Mouse (Mus musculus): Measurements from ENCODE around the gene Fgfr2. TPM values are rescaled to one million over a fixed set of nuclear protein-coding genes. Genes with fewer than 3 reads are reported as not detected.
A peak's percentile ranks its signal among the peaks of the same experiment; 100 is the strongest.
"Not testable (repeated sequence)": the region's sequence is repeated elsewhere in the genome, so short reads cannot be mapped to it uniquely, and the experiment has no call there.

Gene Fgfr2
- polyA plus RNA-seq, 1 experiment from 2014 or later = 11.2 TPM

DNA sequence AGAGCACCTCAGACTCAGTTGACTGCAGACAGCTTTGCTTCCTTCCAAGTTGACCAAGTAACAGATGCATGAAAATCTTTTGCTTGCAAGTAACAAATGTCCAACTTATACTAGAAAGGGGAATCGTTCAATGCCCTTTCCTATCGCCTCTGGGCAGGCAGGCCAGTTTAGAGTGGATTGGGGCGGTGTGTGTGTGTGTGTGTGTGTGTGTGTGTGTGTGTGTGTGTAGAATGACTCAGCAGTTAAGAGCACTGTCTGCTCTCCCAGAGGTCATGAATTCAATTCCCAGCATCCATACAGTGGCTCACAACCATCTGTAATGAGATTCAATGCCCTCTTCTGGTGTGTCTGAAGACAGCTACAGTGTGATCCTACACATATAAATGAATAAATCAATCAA, 2523.1 kb downstream of the Fgfr2 start:
- DNase-seq = no peak

DNA sequence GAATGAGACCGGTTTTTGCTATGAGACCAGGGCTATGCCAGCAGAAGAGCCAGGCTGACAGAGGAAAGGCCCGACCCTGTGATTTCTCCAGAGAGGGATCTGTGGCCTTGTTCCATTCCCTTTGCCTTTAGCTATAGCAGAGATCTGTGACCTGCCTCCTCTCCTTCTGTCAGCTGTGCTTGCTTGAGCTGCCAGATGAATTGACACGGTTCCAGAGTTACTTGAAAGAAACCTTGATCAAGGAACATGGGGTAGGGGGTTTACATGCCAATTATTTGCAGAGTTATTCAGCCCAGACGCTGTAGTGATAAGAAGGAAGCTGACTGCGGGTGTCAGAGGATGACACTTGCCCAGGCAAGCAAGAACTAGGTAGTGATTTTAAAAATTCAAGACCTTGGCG, 2525.6 kb downstream of the Fgfr2 start:
- Histone ChIP-seq H3K27me3 (ENCODE audit: insufficient read depth, low read length) (no peaks in the 10 kb centered on the region), H3K9ac (replicated peaks) (no peak overlapping the region), H3K9me3 (ENCODE audit: low read length) (no peaks in the 10 kb centered on the region), H3K4me3 (ENCODE audit: low read depth, low read length) (no peak overlapping the region), H3K27ac (ENCODE audit: low read depth) (no peak overlapping the region), H3K4me1 (ENCODE audit: insufficient read depth) (no peaks in the 10 kb centered on the region; the same call in 1 of the 2 replicates), H3K36me3 (replicated peaks; ENCODE audit: insufficient read depth, low read length) (0 out of 2 replicates have a peak, but pooled peaks cover 2% of the 10 kb centered on the region), H3K4me2 (ENCODE audit: low read depth, low read length) (no peak overlapping the region)
- TF ChIP-seq EP300 (IDR thresholded peaks at IDR 0.05; ENCODE audit: low read depth) = no peak
- TF ChIP-seq CTCF (IDR thresholded peaks at IDR 0.05; ENCODE audit: low read depth) = no peak
- no peak for DNase-seq
- no peak for ATAC-seq
- 64% methylated on average over 6 of the region's 6 CpGs for WGBS (ENCODE audit: insufficient replicate concordance)

More for the DNA sequence above, 2523.1 kb downstream of the Fgfr2 start:
- no peaks in the 10 kb centered on the region for H3K9me3 ChIP-seq (ENCODE audit: low read length)
- TF ChIP-seq EP300 (IDR thresholded peaks at IDR 0.05; ENCODE audit: low read depth) = no peak
- no peak for TF ChIP-seq CTCF (IDR thresholded peaks at IDR 0.05; ENCODE audit: low read depth)
- H3K9ac ChIP-seq (replicated peaks) = no peak overlapping the region
- H3K27ac ChIP-seq (ENCODE audit: low read depth) = no peak overlapping the region
- no peak overlapping the region for H3K4me2 ChIP-seq (ENCODE audit: low read depth, low read length)
- no peak for ATAC-seq
- no peaks in the 10 kb centered on the region; the same call in 1 of the 2 replicates for H3K4me1 ChIP-seq (ENCODE audit: insufficient read depth)
- no peaks in the 10 kb centered on the region for H3K27me3 ChIP-seq (ENCODE audit: insufficient read depth, low read length)
- H3K36me3 ChIP-seq (replicated peaks; ENCODE audit: insufficient read depth, low read length) = 0 out of 2 replicates have a peak, but pooled peaks cover 2% of the 10 kb centered on the region
- H3K4me3 ChIP-seq (ENCODE audit: low read depth, low read length) = no peak overlapping the region
- WGBS (ENCODE audit: insufficient replicate concordance) = 72% methylated on average over 3 of the region's 3 CpGs

DNA sequence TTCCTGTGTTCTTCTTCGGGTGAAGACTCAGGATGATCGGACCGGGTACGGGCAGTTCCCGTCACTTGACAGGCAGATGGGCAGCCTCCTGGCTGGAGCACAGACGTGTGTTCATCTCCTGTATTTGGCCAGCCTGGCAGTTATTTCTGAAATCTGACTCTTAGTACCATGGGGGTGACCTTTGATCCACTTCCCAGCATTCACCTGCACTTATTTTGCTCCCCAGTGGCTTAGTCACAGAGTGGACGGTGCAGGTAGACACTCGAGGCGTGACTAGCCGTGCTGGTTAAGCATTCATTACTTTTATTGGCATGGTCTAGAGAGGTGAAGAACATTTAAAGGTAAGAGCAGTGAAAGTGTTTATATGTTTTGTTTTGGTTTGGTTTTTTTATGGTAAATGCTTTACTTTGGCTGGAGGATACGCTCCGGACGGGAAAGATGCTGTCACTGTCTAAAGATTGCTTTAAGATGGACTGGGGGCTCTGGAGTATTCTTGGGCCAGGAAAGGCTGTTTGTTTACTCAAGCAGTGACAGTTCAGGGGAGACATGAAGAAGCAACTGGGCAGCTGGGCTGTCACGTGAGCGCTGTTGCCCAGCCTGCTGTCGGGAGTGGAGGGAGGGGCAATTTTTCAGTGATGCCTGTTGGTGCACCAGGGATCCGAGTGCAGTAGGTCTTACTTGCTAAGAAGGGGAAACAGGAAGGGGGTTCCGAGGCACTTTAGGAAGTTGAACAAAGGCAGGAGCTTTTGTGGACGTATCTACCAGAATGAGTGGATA, 2526.9 kb downstream of the Fgfr2 start:
- not testable (repeated sequence) for H3K9ac ChIP-seq (replicated peaks); H3K4me3 ChIP-seq (ENCODE audit: low read depth, low read length); H3K27me3 ChIP-seq (ENCODE audit: insufficient read depth, low read length); H3K9me3 ChIP-seq (ENCODE audit: low read length); H3K36me3 ChIP-seq (replicated peaks; ENCODE audit: insufficient read depth, low read length); H3K4me1 ChIP-seq (ENCODE audit: insufficient read depth); H3K4me2 ChIP-seq (ENCODE audit: low read depth, low read length)
- ATAC-seq (peak; percentile 84), DNase-seq (peak; percentile 36)
- 33% methylated on average over 9 of the region's 19 CpGs for WGBS (ENCODE audit: insufficient replicate concordance)
- H3K27ac ChIP-seq (ENCODE audit: low read depth) = peak overlapping the region; percentile 34; the same call in 1 of the 2 replicates

DNA sequence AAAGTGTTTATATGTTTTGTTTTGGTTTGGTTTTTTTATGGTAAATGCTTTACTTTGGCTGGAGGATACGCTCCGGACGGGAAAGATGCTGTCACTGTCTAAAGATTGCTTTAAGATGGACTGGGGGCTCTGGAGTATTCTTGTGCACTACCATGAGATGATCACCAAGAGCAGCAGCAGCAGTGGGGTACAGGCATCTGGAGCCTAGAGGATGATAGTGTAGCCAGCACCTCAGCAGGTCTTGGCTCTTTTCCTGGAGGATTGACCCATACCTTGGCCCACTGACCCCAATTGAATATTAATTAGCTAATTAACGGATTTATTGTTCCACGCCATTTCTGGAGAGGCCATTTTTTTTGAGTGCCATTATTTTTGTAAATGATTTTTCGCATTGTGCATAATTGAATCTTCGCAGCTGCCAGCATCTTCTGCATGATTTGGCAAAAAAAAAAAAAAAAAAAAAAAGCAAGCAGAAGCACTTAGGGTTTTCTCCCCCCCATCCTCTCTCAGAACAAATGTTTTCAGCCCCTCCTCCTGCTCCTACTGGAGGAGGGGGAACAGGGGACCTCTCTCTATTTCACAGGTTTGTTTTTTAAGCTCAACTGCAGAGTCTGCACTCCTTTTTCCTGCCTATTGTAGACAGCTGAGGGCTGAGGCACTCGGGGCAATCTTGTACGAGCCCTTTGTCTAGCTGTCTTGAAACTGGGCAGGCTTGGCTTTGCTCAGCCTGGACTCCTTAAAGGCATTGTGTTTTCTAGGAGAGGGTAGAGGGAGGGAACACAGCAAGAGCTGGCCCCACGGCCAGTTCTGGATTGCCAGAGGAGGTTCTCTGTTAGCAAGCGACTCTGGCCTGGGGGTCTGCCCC, 2529.5 kb downstream of the Fgfr2 start:
- not testable (repeated sequence) for H3K9ac ChIP-seq (replicated peaks); H3K36me3 ChIP-seq (replicated peaks; ENCODE audit: insufficient read depth, low read length); H3K9me3 ChIP-seq (ENCODE audit: low read length); H3K4me2 ChIP-seq (ENCODE audit: low read depth, low read length); H3K27me3 ChIP-seq (ENCODE audit: insufficient read depth, low read length); DNase-seq; ATAC-seq; H3K4me1 ChIP-seq (ENCODE audit: insufficient read depth); H3K4me3 ChIP-seq (ENCODE audit: low read depth, low read length)
- peak overlapping the region; percentile 62 for H3K27ac ChIP-seq (ENCODE audit: low read depth)
- WGBS (ENCODE audit: insufficient replicate concordance) = 69% methylated on average over 7 of the region's 11 CpGs

DNA sequence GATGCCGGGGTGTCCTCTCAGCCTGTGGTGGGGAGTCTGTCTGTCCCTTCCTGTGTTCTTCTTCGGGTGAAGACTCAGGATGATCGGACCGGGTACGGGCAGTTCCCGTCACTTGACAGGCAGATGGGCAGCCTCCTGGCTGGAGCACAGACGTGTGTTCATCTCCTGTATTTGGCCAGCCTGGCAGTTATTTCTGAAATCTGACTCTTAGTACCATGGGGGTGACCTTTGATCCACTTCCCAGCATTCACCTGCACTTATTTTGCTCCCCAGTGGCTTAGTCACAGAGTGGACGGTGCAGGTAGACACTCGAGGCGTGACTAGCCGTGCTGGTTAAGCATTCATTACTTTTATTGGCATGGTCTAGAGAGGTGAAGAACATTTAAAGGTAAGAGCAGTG, 2530.2 kb downstream of the Fgfr2 start:
- no CpG with 5 or more reads among the region's 11 CpGs for WGBS (ENCODE audit: insufficient replicate concordance)

DNA sequence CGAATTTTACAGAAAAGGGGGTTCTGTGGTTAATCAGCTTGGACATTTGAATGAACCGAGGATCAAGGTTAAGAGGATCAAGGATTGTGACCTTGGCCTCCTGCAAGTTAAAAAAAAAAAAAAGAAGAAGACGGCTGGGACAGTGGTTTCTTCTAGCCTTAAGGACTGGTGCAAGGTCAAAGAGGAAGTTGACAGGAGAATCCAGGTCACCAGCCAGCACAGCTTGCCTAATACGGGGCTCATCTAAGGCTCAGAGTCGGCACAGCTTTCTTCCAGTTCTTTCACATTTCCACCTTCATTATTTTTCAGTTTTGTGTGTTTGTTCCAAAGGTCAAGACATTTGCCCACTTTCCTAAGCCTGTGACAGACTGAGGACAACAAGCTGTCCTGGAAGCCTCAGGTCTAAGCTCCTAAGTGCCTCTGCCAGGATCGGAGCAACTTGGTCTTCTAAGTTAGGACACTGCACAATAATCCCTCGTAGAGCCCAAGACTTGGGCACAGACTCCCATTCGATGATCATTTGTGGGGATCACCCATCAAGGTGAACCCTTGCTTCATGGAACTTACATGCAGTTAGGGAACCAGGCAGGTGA, 2532.2 kb downstream of the Fgfr2 start:
- H3K36me3 ChIP-seq (replicated peaks; ENCODE audit: insufficient read depth, low read length) = no peaks in the 10 kb centered on the region
- no peak for TF ChIP-seq EP300 (IDR thresholded peaks at IDR 0.05; ENCODE audit: low read depth)
- no peak for TF ChIP-seq CTCF (IDR thresholded peaks at IDR 0.05; ENCODE audit: low read depth)
- no peaks in the 10 kb centered on the region for H3K9me3 ChIP-seq (ENCODE audit: low read length)
- DNase-seq (no peak), ATAC-seq (no peak)
- H3K27ac ChIP-seq (ENCODE audit: low read depth) = peak overlapping the region; percentile 25
- H3K9ac ChIP-seq (replicated peaks) = no peak overlapping the region
- no peak overlapping the region for H3K4me2 ChIP-seq (ENCODE audit: low read depth, low read length)
- peaks cover 4% of the 10 kb centered on the region for H3K4me1 ChIP-seq (ENCODE audit: insufficient read depth)
- no peak overlapping the region for H3K4me3 ChIP-seq (ENCODE audit: low read depth, low read length)
- H3K27me3 ChIP-seq (ENCODE audit: insufficient read depth, low read length) = no peaks in the 10 kb centered on the region
- WGBS (ENCODE audit: insufficient replicate concordance) = 40% methylated on average over 8 of the region's 8 CpGs

More for the DNA sequence above, 2530.2 kb downstream of the Fgfr2 start:
- DNase-seq; H3K27ac ChIP-seq (ENCODE audit: low read depth); H3K36me3 ChIP-seq (replicated peaks; ENCODE audit: insufficient read depth, low read length); H3K4me3 ChIP-seq (ENCODE audit: low read depth, low read length); H3K9me3 ChIP-seq (ENCODE audit: low read length); H3K9ac ChIP-seq (replicated peaks); H3K4me2 ChIP-seq (ENCODE audit: low read depth, low read length); H3K27me3 ChIP-seq (ENCODE audit: insufficient read depth, low read length); H3K4me1 ChIP-seq (ENCODE audit: insufficient read depth): not testable (repeated sequence)
- ATAC-seq = peak; percentile 77

Measured in liver, postnatal 0 days (tissue).